Mouse (Mus musculus) yolk sac, embryonic 10.5 days (tissue): ENCODE results near the gene Trio.
A peak's percentile ranks its signal among the peaks of the same experiment; 100 is the strongest.

Experiments
- DNase-seq: peaks from one replicate; pipeline ENCODE4 v3.0.0-alpha.2; 2017; ENCODE audit warnings: low spot score

Gene Trio

DNA sequence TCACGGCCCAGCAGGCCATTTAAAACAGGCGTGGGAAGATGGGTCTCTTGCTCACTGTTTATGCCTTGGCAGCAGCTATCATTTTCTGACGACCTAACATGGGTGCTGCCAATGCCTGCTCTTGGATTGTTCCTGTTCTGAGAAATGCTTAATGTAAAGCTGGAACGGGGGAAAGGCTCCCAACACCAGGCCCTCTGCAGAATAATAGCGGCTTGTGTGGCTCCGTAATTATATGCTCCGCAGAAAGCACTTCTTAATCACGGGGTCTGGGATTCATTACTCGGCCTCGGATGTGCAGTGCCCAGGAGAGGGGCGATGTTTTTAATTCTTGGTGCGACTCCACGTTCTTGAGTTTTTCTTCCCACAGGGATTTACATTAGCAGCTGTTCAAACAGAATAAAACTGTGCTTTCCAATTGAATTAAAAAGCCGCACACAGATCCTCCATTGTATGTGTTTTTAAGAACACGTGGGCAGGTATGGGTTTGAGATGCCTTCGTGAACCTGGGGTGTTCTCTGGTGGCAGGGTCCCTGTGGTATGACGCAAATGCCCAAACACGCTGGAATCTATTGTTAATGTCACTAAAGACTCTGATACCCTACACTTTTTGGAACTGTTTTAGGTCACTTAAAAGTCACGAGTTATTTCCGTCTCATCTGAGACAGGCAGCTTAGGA lies 228.0 kb downstream of the Trio start:
- no peak for DNase-seq

DNA sequence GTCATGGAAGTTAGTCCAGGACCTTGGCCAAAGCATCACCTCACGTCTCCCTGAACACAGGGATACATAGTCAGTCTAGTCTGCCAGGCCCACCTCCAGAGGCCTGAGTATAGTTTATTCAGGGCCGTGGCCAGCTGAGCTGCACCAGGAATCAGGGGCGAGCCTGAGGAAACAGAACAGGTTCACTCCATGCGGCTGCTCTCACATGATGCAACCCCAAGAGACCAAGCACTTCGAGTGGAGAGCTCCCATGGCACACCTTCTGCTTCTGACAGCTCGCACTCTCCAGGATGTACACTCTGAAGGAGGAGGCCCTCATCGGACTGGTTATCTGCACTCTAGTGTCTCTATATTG lies 228.8 kb downstream of the Trio start:
- no peak for DNase-seq

DNA sequence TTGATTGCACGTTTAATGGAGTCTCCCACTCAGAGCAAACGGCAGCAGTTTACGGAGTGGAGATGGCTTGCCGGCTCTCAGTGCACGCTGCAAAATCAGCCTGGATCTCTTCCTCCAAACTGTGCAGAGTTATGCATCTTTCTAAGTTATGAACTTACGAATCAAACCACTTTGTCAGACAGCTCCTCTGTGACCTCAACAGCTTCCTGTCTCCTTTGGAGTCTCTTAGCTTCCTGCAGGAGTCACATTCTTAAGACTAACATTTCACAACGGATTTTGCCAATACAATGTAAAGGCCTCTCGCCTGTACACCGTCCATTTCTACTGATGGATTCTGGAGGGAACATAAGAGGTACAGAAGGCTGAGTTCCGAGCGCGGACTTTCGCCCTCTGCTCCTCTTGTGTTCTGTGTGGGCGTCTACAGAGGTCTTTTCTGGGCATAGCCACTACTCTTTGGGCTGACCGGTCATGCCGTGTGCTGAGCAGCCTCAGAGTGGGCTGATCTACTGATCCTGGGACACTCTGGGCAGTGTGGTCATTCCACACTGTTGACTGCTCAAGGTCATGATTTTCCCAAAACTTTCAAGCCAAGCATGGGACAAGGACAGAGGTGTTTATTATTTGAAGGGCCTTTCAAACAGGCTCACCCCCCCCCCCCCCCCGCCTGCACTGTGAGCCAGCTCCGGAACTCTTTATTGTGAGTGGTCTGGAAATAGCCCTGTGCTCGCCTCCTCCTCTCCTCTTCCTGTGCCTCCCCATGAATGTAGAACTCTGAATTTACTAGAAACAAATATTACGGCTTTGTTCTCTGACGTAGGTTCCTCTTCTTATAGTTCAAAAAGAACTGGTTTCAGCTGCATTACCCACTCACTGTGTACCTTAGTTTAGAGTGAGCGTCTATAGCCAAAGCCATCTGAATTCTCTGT lies 229.4 kb downstream of the Trio start:
- DNase-seq, result no peak

DNA sequence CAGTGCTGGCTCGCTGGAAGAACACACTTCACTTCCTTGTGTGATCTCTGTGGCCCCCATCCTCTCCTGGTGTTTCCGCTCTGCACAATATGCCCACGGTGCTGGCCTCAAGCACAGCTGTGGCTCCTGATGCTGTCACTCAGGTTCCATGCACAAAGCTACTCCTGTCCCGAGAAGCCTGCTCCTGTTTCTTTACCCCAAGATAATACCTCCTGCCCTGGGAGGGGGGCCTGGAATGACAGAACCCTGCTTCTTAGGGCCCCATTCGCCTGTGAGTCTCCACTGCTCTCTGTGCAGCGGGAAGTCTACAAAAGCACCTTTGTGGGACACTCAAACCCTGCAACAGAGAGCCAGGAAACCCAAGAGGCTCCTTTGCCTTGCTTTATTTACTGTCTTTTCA lies 232.4 kb downstream of the Trio start:
- no peak for DNase-seq

DNA sequence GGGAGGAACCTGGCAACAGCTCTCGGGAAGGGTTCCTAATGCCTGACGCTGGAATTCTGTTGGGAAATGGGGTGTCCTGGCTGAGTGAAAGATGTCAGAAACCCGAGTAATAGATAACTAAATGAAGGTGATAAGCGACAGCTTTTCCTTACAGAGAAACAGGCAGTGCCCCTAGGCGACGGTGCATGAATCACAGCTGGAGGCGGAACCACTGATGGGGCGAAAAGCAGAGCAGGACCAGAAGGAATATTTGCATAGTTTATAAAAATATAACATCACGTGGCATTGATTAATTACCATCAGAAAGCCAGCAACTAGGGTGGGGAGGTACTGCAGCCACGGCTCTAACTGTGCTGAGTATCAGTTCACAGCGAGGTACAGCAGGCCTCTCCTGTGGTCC lies 233.2 kb downstream of the Trio start:
- no peak for DNase-seq

DNA sequence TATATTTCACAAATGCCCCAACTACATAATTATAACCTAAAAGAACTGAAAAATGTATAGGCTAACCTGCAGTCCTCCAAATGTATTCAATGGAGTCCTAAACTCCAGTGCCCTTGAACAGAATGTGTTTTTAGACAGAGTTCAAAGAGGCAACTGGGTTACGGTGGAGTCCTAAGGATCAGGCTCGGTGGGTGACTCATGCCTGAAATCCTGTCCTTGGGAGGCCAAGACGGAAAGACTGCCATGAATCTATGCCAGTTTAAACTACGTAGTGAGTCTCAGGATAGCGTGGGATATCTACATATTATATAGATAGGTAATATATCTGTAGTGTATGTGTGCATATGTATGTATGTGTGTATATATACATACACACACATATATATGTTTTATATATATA lies 234.5 kb downstream of the Trio start:
- no peak for DNase-seq

DNA sequence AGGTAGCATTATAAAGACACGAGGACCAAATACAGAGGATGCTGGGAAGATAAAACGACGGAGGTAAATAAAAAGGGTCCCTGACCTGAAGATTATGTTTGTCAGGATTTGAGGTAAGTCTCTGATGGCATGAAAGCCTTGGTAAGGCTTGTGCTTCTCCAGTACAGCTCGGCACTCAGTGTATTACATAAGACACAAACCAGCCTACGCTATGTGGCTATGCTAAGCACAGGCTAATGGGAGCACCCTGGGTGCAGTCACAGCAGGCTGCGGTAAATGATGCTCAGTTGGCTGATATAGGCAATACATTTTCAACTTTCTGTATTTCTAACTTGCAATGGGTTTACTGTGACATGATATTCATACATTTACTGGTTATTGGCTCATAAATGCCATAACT lies 234.9 kb downstream of the Trio start:
- no peak for DNase-seq

DNA sequence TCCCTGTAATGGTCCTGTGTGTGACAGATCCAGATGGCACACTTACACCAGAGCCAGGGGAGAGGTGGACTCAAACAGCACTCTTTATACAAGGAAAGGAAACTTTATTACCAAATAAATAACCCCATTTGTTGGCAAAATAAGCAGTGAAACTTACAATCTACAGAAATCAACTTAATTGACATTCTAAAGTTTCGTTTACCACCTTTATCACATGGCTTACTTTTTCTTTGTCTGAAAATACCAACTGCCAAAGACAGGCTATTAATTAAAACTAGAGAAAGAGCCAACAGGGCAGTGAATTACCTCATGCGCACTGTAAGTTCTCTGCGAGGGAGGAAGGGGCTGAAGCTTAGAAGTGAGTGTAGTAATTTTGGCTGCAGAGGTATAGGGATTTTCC lies 236.3 kb downstream of the Trio start:
- DNase-seq, result no peak

DNA sequence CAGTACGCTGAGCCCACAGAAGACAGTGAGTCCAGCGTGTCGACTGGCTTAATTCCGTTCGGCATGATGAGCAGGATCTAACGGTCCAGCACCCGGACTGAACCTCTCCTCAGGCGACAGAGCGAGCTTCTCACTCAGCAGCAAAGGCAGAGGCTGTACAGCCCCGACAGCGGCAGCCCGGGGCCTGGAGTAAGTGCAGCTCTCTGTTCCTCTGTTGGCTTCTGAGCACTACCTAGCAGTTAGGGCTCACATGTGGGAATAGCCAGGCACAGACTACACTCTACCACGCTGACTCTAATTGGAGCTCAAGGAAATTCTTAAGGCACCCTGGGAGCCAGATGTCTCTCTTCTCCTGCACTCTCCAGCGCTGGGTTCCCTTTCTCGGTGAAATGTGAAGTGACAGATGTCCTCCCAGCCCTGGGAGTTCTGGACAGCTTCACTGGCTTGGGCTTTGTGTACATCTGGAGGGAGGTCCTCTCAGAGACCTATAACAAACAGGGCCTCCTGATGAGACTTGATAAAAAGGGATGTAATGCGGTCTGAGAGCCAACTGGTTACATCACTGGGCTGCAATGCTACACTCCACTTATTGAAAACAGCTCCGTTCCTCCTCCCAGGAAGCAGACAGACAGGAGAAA lies 237.4 kb downstream of the Trio start:
- DNase-seq, result peak; percentile 58

DNA sequence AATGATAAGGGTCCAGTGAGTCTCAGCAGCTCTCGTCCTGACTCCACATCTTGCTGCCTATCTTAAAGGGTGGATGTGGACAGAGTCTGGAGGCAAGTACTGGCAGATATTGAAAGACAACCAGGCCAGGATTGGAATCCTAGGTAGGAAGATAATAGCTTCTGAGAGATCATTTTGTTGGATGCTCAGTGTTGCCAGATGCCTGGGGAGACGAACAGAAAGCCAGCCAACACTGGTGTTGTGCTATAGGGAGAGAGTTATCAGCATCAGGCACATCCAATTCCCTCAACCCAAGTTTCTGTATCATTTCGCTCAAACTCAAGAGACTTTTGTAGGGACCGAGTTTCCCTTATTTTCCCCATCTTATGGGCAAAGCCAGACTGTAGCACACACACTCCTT lies 238.5 kb downstream of the Trio start:
- no peak for DNase-seq

DNA sequence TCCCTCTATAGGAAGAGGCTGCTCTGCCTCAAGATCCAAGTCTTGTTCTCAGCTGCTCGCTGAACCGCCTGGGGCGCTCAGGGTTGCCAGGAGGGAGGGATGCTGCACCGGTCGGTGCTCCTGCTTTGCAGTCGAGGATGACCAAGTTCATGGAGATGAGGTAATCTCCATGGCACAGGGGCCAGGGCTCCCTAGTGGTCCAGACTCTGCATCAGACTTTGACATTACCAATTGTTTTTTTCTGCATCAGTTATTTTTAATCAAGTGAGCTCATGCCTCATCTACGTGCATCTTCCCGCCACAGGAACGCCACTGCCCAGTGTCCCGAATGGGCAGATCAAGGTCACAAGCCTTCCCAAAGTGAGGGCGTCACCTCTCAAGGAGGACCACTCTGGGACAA lies 239.2 kb downstream of the Trio start:
- no peak for DNase-seq

DNA sequence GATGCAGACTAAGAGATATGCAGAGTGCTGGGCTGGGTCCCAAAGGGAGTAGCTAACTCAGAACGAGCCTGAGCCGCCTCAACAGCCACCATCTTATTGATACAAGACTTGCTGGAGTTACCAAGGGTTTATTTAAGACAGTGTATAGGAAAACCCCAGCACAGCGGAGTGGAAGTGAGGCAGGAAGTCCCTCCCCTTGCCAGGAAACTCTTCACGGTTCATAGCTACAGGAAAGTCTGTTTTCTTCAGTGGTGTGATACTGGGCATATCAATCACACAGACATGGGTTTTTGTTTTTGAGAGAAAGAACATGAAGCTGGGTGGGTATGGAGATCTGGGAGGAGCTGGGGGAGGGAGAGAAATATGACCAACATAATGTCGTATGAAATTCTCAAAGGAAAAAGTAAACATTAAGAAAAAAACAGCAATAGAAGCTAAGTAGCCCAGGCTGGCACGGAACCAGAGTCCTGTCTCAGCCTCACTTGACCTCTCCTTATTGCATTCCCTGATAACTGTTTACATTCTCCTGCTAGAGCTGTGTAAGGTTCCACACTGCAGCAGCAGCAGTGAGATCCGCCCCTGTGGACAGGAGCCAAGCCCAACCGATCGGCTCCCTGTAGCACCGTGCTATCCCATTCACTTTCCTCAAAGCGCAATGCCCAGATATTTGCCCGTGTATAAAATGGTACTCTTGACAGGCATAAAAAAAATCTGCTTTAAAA lies 240.2 kb downstream of the Trio start:
- no peak for DNase-seq

DNA sequence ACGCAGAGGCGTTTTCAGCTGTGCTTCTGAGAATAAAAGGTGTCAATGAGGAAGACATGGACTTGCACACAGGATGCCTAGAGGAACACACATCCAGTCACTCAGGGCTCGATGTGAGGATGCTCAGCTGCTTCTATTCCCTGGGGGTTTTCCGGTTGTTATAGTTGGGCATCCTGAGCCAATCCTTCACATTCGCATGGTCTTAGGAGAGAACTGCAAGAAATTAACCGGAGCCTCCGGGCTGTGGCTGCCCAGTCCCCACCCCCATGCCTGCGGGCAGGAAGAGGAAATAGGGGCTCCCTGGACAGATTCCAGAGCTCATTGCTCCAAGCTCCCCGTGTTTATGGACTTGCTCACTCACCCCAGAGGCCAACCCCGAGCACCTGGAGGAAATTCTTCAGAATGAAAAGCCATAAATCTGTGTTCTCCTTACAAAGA lies 241.5 kb downstream of the Trio start:
- DNase-seq, result peak; percentile 64

DNA sequence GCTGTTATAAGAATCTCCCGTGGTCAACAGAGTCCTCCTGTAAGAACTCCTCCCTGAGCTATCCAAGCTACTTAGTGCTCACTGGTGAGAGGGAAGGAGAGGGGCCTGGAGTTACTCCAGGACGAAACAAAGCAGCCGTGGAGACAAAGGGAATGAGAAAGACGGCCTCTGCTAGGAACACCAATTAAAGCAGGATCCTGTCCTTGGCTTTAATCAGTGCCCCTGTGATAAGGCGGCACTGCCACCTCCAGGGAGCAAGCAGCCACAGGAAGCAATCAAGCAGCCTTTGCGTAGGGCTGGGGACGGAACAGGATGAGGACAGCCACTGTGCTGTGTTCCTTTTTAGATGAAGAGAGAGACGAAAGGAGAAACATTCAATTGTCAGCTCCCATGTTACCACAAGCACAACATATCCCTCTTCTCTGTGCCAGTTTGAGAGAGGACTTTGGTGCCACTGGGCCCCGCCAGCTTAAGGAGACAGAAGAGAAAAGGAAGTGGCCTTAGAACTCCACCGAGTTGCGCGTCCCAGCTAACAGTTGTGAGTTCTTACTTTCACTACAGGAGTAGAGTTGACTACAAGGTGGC lies 242.0 kb downstream of the Trio start:
- no peak for DNase-seq

DNA sequence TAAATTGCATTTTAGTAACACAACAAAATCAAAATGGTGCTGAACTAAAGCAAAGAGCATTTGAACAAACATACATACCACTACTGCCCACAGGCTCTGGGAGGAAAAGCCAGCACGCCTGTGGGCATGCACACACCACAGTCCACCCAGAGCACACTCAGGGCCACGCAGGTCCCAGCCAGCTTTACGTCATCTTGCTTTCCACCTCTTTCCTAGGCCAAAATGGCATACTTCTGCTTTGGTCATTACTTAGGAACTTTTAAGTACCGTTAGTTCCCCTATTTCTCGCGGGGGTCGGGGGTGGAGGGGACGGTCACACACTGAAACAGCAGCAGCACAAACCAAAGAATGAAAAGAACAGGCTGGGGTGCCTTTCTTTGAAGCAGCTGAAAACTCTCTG lies 242.6 kb downstream of the Trio start:
- no peak for DNase-seq

DNA sequence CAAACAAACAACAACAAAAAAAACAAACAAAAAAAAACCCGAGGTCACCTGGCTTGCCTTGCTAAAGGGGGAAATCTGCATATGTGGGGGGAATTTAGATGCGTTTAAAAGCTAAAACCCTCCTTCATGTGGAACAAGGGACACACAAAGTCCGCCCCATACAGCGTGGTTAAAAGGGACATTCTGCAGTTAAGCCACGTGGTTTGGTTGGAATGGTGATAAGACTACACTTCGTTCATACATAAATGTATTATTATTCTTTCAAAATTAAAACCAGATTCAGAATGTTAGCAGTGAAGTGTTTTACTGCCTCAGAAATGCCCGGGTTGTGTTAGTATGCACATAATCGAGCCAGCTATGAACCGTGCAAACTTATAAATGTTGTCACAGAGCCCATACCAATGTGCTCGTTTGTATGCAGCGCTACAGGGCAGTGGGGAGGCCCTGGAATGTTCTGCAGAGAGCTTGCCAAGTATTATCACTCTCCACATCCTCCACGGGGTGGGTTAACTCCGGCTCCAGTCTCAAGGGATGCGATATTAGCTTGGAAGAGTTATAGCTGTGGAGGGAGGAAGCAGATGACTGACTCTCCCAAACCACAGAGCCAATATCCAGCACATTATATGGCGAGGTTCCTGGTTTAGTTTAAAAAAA lies 243.1 kb downstream of the Trio start:
- no peak for DNase-seq

DNA sequence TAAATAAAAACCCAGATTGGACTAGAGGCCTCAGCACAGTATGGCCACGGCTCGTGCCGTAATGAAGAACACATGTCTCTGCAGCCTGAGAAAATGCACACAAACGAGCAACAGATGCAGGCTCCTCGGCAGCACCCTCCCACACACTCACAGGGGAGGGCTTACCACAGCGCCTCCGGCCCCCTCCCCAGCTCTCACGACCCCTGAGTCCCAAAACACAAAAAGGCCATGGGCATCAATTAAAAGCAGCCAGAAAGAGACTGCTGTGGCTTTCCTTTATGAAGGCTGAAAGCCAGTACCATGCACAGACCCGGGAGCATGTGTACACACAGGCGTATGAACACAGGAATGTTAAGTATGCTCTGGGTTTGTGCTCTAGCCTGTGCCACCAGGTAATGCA lies 245.8 kb downstream of the Trio start:
- DNase-seq, result peak; percentile 41

DNA sequence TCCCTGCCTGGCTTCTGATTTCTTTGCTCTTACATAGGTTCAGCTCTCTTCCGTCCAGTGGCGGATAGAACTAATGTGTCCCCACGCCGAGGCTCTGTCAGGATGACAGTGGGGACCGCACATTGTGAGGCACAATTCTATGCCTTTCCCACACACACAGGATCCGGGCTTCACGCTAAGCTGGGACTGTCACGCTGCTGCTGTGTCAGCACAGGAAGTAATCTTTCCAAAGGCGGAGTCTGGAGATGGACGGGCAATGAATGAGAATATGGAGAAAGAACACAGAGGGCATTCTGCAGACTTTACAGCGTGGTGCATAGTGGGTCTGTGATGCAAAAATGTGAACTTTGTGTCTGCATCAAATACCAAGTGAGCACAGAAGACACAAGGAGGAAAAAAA lies 246.2 kb downstream of the Trio start:
- no peak for DNase-seq

DNA sequence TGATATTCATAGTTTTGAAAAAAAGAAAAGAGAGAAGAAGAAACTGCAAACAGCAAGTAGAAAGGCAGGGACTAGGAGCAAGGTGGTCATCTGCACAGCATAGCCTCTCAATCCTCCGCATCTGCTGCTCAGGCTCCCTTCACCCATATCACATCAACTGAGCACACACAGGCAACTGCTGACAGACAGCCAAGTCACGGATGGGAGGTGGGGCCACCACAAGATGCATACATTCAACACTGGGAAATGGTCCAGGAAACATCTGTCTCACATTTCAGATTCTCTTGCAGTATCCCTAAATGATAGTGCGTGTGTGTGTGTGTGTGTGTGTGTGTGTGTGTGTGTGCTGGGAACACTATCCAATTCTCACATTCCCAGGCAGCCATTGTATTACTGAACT lies 247.4 kb downstream of the Trio start:
- no peak for DNase-seq

DNA sequence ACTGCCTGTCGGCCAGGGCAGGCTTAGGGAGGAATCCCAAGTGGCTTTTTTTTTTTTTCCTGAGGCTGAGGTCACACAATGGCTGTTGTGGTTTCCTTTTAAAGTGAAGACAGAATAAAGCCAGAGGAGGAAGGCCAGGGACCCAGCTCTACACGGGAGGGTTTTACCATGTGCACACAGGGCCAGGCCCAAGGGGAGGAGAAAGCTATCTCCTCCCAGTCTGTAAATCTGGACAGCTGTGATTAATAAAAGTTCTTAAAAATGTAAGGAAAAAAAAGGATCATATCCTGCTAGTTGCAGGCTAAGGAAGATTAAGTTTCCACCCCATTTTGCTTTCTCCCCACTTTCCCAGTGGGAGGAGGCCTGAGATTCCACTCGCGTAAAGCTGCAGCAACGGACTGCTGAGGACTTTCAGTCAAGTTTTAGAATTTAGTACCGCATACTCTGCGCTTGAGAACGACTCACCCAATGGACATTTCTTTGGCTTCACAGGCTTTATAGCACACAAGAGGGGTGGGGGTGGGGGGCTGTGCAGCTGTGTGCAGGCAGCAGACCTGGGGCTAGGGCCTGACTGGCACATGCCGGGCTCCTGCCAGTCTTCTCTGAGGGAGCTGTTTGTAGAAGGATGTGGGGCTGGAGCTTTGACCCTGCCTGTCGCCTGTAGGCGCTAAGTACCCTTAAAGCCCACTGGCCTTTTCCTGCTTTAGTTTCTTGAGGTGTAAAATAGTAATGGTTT lies 248.0 kb downstream of the Trio start:
- no peak for DNase-seq

DNA sequence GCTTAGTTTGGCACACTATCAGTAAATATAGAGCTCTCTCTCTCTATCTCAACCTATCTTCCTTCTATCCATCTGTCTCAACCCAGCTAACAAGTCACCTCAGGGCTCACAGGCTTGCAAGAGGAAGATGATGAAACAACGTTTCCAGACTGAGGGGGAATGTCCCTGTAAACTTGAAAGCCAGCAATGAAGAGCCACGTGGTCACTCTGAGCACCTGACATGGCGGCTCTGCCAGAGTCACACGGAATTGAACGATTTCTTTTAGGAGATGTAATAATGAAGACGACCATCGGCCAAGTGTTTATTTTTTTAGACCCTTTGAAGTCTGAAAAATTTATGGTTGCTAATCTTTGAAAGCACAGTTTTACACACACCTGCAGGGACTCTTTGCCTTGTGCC lies 251.2 kb downstream of the Trio start:
- DNase-seq, result no peak
